ENCODE assay signal across 8 mouse cellular contexts in genomic region chr7:98729661-98730271, GRCm38 (mm10). TPM values are rescaled to one million over a fixed set of nuclear protein-coding genes. Genes with fewer than 3 reads are reported as not detected.
DNase-seq lines count a peak whose midpoint lies in the region; ATAC-seq lines count a peak whose summit lies in the region.

No protein-coding gene starts in this region.

- 0 out of 2 replicates have a peak overlapping the region, but pooled peaks have one; percentile 0 for H3K4me3 ChIP-seq in forebrain, embryonic 12.5 days (replicated peaks)
- H3K4me3 ChIP-seq in limb, embryonic 10.5 days = peak overlapping the region; percentile 29

- no peaks in the 10 kb centered on the region for H3K36me3 ChIP-seq in forebrain, embryonic 12.5 days (replicated peaks)
- no peaks in the 10 kb centered on the region for H3K36me3 ChIP-seq in limb, embryonic 10.5 days

- peaks cover 21% of the 10 kb centered on the region; the same call in 1 of the 2 replicates for H3K27me3 ChIP-seq in forebrain, embryonic 12.5 days
- peaks cover 91% of the 10 kb centered on the region for H3K27me3 ChIP-seq in limb, embryonic 10.5 days (ENCODE audit: low read depth, poor library complexity, severe bottlenecking)

- 12% methylated on average over 19 of the region's 19 CpGs for WGBS in forebrain, embryonic 12.5 days
- WGBS in limb, embryonic 10.5 days = 15% methylated on average over 19 of the region's 19 CpGs

- H3K9ac ChIP-seq in forebrain, embryonic 12.5 days = no peak overlapping the region

- peak overlapping the region; percentile 40 for H3K4me2 ChIP-seq in forebrain, embryonic 12.5 days

- H3K9me3 ChIP-seq in forebrain, embryonic 12.5 days = no peaks in the 10 kb centered on the region
- H3K9me3 ChIP-seq in limb, embryonic 10.5 days (replicated peaks) = no peaks in the 10 kb centered on the region

- H3K4me1 ChIP-seq in forebrain, embryonic 12.5 days = peaks cover 7% of the 10 kb centered on the region; the same call in 1 of the 2 replicates
- peaks cover 43% of the 10 kb centered on the region for H3K4me1 ChIP-seq in limb, embryonic 10.5 days

- H3K27ac ChIP-seq in forebrain, embryonic 12.5 days = no peak overlapping the region
- peak overlapping the region; percentile 14; the same call in 1 of the 2 replicates for H3K27ac ChIP-seq in limb, embryonic 10.5 days

- DNase-seq in frontal cortex, adult 2 months (ENCODE audit: extremely low spot score in 1 of 2, low spot score in 1 of 2) = no peak
- peak; percentile 45 for DNase-seq in ES-CJ7 (ENCODE audit: low read depth, low spot score)
- DNase-seq in limb, embryonic 10.5 days (ENCODE audit: low spot score) = peak; percentile 57
- peak; percentile 36 for DNase-seq in testis, postnatal 10 days (ENCODE audit: low spot score)
- DNase-seq in spleen, adult 12 weeks (ENCODE audit: low spot score) = no peak

- ATAC-seq in frontal cortex, adult (ENCODE audit: low TSS enrichment) = peak; percentile 78; the same call in 1 of the 2 replicates
- no peak for ATAC-seq in forebrain, embryonic 12.5 days (ENCODE audit: low FRiP score)
- ATAC-seq in megakaryocyte progenitor cell, adult 5-6 weeks (replicated peaks; ENCODE audit: poor library complexity) = no peak

RNA-seq across cellular contexts. Expression of gene Thap12, which starts 26.9 kb away (rescaled TPM):
- polyA plus RNA-seq in frontal cortex, adult 2 months (2012; rRNA removed) = 43.7 and 45.4 TPM in 2 replicates
- 72.6 and 76.1 TPM in 2 replicates for polyA plus RNA-seq in forebrain, embryonic 12.5 days (2016; fragmentation: Nextera tagmentation; extraction: Ambion mirVana)
- 50.8 and 56.2 TPM in 2 replicates for polyA plus RNA-seq in limb, embryonic 10.5 days (2016; fragmentation: Nextera tagmentation; extraction: Ambion mirVana)
- total RNA-seq in megakaryocyte progenitor cell, adult 5-6 weeks (2015) = 54.8 and 59.4 TPM in 2 replicates
- 72.6 and 86.9 TPM in 2 replicates for total RNA-seq in megakaryocyte progenitor cell, adult 5-6 weeks (2017)

Comparison
In these comparisons a context has a peak if more than half of its experiments do, and no peak if none do; other contexts are left out.
1. DNase-seq: peak in ES-CJ7 (single experiment), limb, embryonic 10.5 days (single experiment) and testis, postnatal 10 days (single experiment); none in frontal cortex, adult 2 months (0 of 2) and spleen, adult 12 weeks (single experiment).